Mouse (Mus musculus): ENCODE results near the gene Rasl2-9. TPM values are rescaled to one million over a fixed set of nuclear protein-coding genes. Genes with fewer than 3 reads are reported as not detected.

Gene Rasl2-9
- polyA plus RNA-seq (2015; fragmentation: Nextera tagmentation; extraction: Ambion mirVana) = 1.4 and 1.7 TPM in 2 replicates

GRCm38 (mm10) chr7:5125549-5126406 is at the start of gene Rasl2-9:
Gene Rasl2-9 (minus strand): TSS chr7:5125950.

DNA sequence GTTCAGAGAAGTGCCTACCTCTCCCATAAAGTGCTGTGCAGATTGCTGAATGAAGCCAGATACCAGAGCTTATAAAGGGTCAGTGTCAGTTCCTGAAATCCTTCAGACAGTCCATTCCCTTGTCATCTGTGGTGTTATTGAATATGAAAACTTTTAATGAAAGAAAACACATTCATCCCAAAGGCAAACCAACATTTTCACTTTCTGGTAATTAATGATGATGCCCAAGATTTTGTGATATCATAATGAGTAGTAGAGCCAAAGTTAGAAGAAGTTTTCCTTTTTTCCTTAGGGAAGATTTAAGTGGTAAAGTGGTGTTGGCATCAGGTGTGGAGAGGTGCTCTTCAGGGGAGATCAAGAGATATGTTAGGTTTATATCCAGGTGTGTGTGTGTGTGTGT is 23.8 kb upstream of the Rasl2-9 start, which contains the start of gene Vmn1r55:
Gene Vmn1r55 (minus strand): TSS at position 101 of the 400 bp plus-strand sequence.

GRCm38 (mm10) chr7:5116850-5117249 is 8.9 kb downstream of the Rasl2-9 start, which contains the start of gene Rfpl4:
Gene Rfpl4 (minus strand): TSS chr7:5116950.

DNA sequence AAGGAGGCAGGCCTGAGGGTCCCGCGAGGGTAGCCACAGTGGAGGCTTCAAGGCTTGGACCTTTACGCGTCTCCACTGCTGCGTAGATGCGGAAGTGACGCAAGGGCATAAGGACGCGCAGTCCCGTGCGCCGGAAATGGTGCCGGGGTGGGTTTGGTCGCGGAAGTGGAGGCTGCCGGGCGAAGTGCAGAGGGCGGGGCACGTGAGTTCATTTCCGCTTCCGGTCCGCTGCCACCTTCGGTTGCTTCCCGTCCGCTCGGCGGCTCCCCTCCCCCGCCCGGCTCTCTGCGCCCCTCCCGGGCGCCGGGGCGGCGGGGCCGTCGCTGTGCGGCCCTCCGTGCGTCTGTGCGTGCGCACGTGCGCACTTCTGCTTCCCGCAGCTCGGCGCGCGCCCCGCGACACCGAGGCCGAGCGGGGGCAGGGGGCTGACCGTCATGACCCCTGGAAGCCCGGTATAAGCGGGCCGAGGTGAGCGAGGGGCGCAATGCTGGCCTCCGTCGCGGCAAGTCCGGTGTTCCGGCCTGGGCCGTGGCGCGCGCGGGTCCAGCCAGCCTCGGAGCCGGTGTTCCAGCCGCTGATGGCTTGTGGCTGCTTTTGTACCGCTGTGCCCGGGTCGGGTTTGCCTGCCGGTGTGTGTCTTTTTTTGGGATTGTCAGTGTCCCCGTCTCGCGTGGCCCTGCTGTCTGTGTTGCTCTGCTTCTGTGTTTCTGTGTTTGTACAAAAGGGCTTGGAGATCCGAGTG is 45.6 kb downstream of the Rasl2-9 start, which contains the start of gene Epn1:
Gene Epn1 (plus strand): TSS at position 226 of the 742 bp plus-strand sequence.

Small RNA genes lying within 50 kb of the gene (microRNA-seq; reads per million reads assigned to microRNA genes)
- not detected for gene Gm26217 (ENCODE audit: borderline replicate concordance, insufficient number of aligned reads)

Other genes with a start within 250 kb of the Rasl2-9 start
- 0.95 and 1.2 TPM in 2 replicates for gene Isoc2a, start 248.8 kb downstream of the Rasl2-9 start, polyA plus RNA-seq (2015; fragmentation: Nextera tagmentation; extraction: Ambion mirVana)
- 0.09 and 0.10 TPM in 2 replicates for gene Gm36210, start 219.4 kb downstream of the Rasl2-9 start, polyA plus RNA-seq (2015; fragmentation: Nextera tagmentation; extraction: Ambion mirVana)
- 3.5 and 4.1 TPM in 2 replicates for gene Zfp628, start 210.7 kb downstream of the Rasl2-9 start, polyA plus RNA-seq (2015; fragmentation: Nextera tagmentation; extraction: Ambion mirVana)
- 6.9 and 7.6 TPM in 2 replicates for gene Nat14, start 203.9 kb downstream of the Rasl2-9 start, polyA plus RNA-seq (2015; fragmentation: Nextera tagmentation; extraction: Ambion mirVana)
- gene Ssc5d, start 200.2 kb downstream of the Rasl2-9 start, polyA plus RNA-seq (2015; fragmentation: Nextera tagmentation; extraction: Ambion mirVana) = 3.6 and 3.7 TPM in 2 replicates
- gene Sbk2, start 161.5 kb downstream of the Rasl2-9 start, polyA plus RNA-seq (2015; fragmentation: Nextera tagmentation; extraction: Ambion mirVana) = 0.19 TPM in 1 of 2 replicates, not detected in the other
- gene Sbk3, start 154.8 kb downstream of the Rasl2-9 start, polyA plus RNA-seq (2015; fragmentation: Nextera tagmentation; extraction: Ambion mirVana) = 0.18 TPM in 1 of 2 replicates, not detected in the other
- 20.7 and 21.3 TPM in 2 replicates for gene Zfp579, start 129.8 kb downstream of the Rasl2-9 start, polyA plus RNA-seq (2015; fragmentation: Nextera tagmentation; extraction: Ambion mirVana)
- 8.4 and 12.0 TPM in 2 replicates for gene Zfp524, start 111.5 kb downstream of the Rasl2-9 start, polyA plus RNA-seq (2015; fragmentation: Nextera tagmentation; extraction: Ambion mirVana)
- 17.2 and 20.9 TPM in 2 replicates for gene Fiz1, start 111.3 kb downstream of the Rasl2-9 start, polyA plus RNA-seq (2015; fragmentation: Nextera tagmentation; extraction: Ambion mirVana)
- 2.2 and 3.8 TPM in 2 replicates for gene Gm44973, start 110.5 kb downstream of the Rasl2-9 start, polyA plus RNA-seq (2015; fragmentation: Nextera tagmentation; extraction: Ambion mirVana)
- gene Zfp865, start 105.6 kb downstream of the Rasl2-9 start, polyA plus RNA-seq (2015; fragmentation: Nextera tagmentation; extraction: Ambion mirVana) = 4.2 and 4.6 TPM in 2 replicates
- gene Ccdc106, start 105.4 kb downstream of the Rasl2-9 start, polyA plus RNA-seq (2015; fragmentation: Nextera tagmentation; extraction: Ambion mirVana) = 6.2 and 11.3 TPM in 2 replicates
- gene 4632433K11Rik, start 91.8 kb downstream of the Rasl2-9 start, polyA plus RNA-seq (2015; fragmentation: Nextera tagmentation; extraction: Ambion mirVana) = not detected in 2 replicates
- 3.7 and 4.9 TPM in 2 replicates for gene Zfp784, start 87.5 kb downstream of the Rasl2-9 start, polyA plus RNA-seq (2015; fragmentation: Nextera tagmentation; extraction: Ambion mirVana)
- 27.7 and 36.3 TPM in 2 replicates for gene Zfp580, start 74.4 kb downstream of the Rasl2-9 start, polyA plus RNA-seq (2015; fragmentation: Nextera tagmentation; extraction: Ambion mirVana)
- gene U2af2, start 63.8 kb downstream of the Rasl2-9 start, polyA plus RNA-seq (2015; fragmentation: Nextera tagmentation; extraction: Ambion mirVana) = 37.7 and 54.7 TPM in 2 replicates
- gene Epn1, start 45.7 kb downstream of the Rasl2-9 start, polyA plus RNA-seq (2015; fragmentation: Nextera tagmentation; extraction: Ambion mirVana) = 45.0 and 49.3 TPM in 2 replicates
- gene Rfpl4, start 9.0 kb downstream of the Rasl2-9 start, polyA plus RNA-seq (2015; fragmentation: Nextera tagmentation; extraction: Ambion mirVana) = not detected in 2 replicates
- not detected in 2 replicates for gene Vmn1r55, start 23.7 kb upstream of the Rasl2-9 start, polyA plus RNA-seq (2015; fragmentation: Nextera tagmentation; extraction: Ambion mirVana)
- gene Vmn1r56, start 70.8 kb upstream of the Rasl2-9 start, polyA plus RNA-seq (2015; fragmentation: Nextera tagmentation; extraction: Ambion mirVana) = not detected in 2 replicates
- gene Vmn1r57, start 92.5 kb upstream of the Rasl2-9 start, polyA plus RNA-seq (2015; fragmentation: Nextera tagmentation; extraction: Ambion mirVana) = not detected in 2 replicates
- not detected in 2 replicates for gene Gm5065, start 224.6 kb upstream of the Rasl2-9 start, polyA plus RNA-seq (2015; fragmentation: Nextera tagmentation; extraction: Ambion mirVana)
- not detected in 2 replicates for gene Nlrp2, start 225.1 kb upstream of the Rasl2-9 start, polyA plus RNA-seq (2015; fragmentation: Nextera tagmentation; extraction: Ambion mirVana)

Measured in adrenal gland, postnatal 0 days (tissue).